Mouse (Mus musculus): ENCODE measurements around the gene Olfr1510. TPM values are rescaled to one million over a fixed set of nuclear protein-coding genes. Genes with fewer than 3 reads are reported as not detected.
"Not testable (repeated sequence)": the region's sequence is repeated elsewhere in the genome, so short reads cannot be mapped to it uniquely, and the experiment has no call there.

The Olfr1510 gene
- polyA plus RNA-seq (2012; rRNA removed): not detected in 2 replicates

GRCm38 (mm10) chr14:52414273-52414672, at the start of gene Olfr1510:
Gene Olfr1510 (minus strand): TSS chr14:52414373.
- WGBS: 78% methylated on average over 3 of the region's 3 CpGs
- DNase-seq (ENCODE audit: low read depth, low spot score): no peak

GRCm38 (mm10) chr14:52461928-52462327, 47.8 kb upstream of the Olfr1510 start:
- no peak for DNase-seq (ENCODE audit: low read depth, low spot score)

GRCm38 (mm10) chr14:52451138-52451537, 37.0 kb upstream of the Olfr1510 start:
- WGBS: 81% methylated on average over 8 of the region's 8 CpGs
- no peak for DNase-seq (ENCODE audit: low read depth, low spot score)

- no peak for DNase-seq (ENCODE audit: low read depth, low spot score)
These were observed 28.5 kb upstream of the Olfr1510 start, which contains the start of gene Olfr1509 for GRCm38 (mm10) chr14:52442690-52443089. Gene Olfr1509 (plus strand): TSS chr14:52442990.

- WGBS: 90% methylated on average over 1 of the region's 1 CpGs
- DNase-seq (ENCODE audit: low read depth, low spot score): no peak
These were observed 13.5 kb upstream of the Olfr1510 start for GRCm38 (mm10) chr14:52427686-52428085.

- WGBS: 71% methylated on average over 7 of the region's 10 CpGs
- not testable (repeated sequence) for DNase-seq (ENCODE audit: low read depth, low spot score)
These were observed 3.8 kb downstream of the Olfr1510 start for GRCm38 (mm10) chr14:52410142-52410919.

GRCm38 (mm10) chr14:52397279-52397678, 16.9 kb downstream of the Olfr1510 start, which contains the start of gene Olfr1511:
Gene Olfr1511 (minus strand): TSS chr14:52397379.
- 70% methylated on average over 4 of the region's 4 CpGs for WGBS
- no peak for DNase-seq (ENCODE audit: low read depth, low spot score)

- not testable (repeated sequence) for DNase-seq (ENCODE audit: low read depth, low spot score)
- 80% methylated on average over 9 of the region's 9 CpGs for WGBS
These were observed 23.9 kb downstream of the Olfr1510 start for GRCm38 (mm10) chr14:52390084-52390848.

- 76% methylated on average over 2 of the region's 2 CpGs for WGBS
- DNase-seq (ENCODE audit: low read depth, low spot score): no peak
These were observed 35.1 kb downstream of the Olfr1510 start, which contains the start of gene Olfr1512 for GRCm38 (mm10) chr14:52379068-52379467. Gene Olfr1512 (minus strand): TSS chr14:52379168.

- WGBS: 88% methylated on average over 3 of the region's 3 CpGs
- DNase-seq (ENCODE audit: low read depth, low spot score): no peak
These were observed 45.4 kb downstream of the Olfr1510 start for GRCm38 (mm10) chr14:52368741-52369140.

Other genes with a start within 250 kb of the Olfr1510 start
- 10.9 and 11.5 TPM in 2 replicates for gene Supt16, start 217.0 kb downstream of the Olfr1510 start, polyA plus RNA-seq (2012; rRNA removed)
- gene Chd8, start 156.6 kb downstream of the Olfr1510 start, polyA plus RNA-seq (2012; rRNA removed): 20.0 and 23.9 TPM in 2 replicates
- 21.6 and 28.6 TPM in 2 replicates for gene Tox4, start 135.2 kb downstream of the Olfr1510 start, polyA plus RNA-seq (2012; rRNA removed)
- 3.6 and 4.8 TPM in 2 replicates for gene Rab2b, start 134.8 kb downstream of the Olfr1510 start, polyA plus RNA-seq (2012; rRNA removed)
- 14.1 and 14.4 TPM in 2 replicates for gene Mettl3, start 109.2 kb downstream of the Olfr1510 start, polyA plus RNA-seq (2012; rRNA removed)
- gene Sall2, start 85.6 kb downstream of the Olfr1510 start, polyA plus RNA-seq (2012; rRNA removed): 1.0 and 1.7 TPM in 2 replicates
- gene Olfr1513, start 58.0 kb downstream of the Olfr1510 start, polyA plus RNA-seq (2012; rRNA removed): not detected in 2 replicates
- gene Olfr1512, start 35.2 kb downstream of the Olfr1510 start, polyA plus RNA-seq (2012; rRNA removed): not detected in 2 replicates
- gene Olfr1511, start 17.0 kb downstream of the Olfr1510 start, polyA plus RNA-seq (2012; rRNA removed): not detected in 2 replicates
- not detected in 2 replicates for gene Olfr1509, start 28.6 kb upstream of the Olfr1510 start, polyA plus RNA-seq (2012; rRNA removed)
- gene Olfr1508, start 53.1 kb upstream of the Olfr1510 start, polyA plus RNA-seq (2012; rRNA removed): not detected in 2 replicates
- not detected in 2 replicates for gene Olfr1507, start 81.4 kb upstream of the Olfr1510 start, polyA plus RNA-seq (2012; rRNA removed)

Data from large intestine, adult 2 months (tissue).